Mouse (Mus musculus): ENCODE measurements around the gene Prm1.
"Not testable (repeated sequence)": the region's sequence is repeated elsewhere in the genome, so short reads cannot be mapped to it uniquely, and the experiment has no call there.

Prm1 gene

DNA sequence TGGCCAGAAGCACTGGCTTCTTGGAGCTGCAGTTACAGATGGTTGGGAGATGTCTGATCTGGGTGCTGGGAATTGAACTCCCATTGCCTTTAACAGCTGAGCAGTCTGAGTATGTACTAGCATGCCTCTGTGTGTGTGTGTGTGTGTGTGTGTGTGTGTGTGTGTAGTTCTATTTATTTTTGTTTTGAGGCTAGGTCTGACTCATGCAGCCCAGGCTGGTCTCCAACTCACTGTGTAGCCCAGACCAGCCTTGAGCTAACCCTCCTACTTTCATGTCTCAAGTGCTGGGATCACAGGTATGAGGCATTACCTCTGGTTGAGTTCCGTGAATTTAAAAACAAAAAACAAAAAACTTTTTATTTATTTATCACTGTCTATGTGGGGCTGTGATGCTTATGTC is 18.9 kb upstream of the Prm1 start:
- DNase-seq (ENCODE audit: inconsistent ontology term), result no peak

DNA sequence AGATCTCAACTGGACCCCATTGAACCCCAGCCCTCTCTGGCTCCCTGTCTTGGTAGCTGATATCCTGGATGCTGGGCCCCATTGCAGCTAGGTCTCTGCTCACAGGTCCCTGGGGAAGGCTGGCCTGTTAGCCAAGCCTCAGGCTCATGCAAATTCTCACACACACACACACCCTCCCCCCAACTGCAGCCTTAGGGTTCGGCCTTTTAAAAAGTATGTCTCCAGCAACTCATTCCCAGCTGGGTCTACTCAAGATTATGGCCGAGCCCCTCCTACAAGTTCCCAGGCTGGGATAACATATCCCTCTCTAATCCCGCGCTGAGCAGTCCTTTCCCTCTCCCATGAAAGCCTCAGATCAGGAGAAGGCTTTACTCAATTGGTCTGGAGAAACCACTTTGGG is 15.7 kb upstream of the Prm1 start:
- DNase-seq (ENCODE audit: inconsistent ontology term), result no peak

DNA sequence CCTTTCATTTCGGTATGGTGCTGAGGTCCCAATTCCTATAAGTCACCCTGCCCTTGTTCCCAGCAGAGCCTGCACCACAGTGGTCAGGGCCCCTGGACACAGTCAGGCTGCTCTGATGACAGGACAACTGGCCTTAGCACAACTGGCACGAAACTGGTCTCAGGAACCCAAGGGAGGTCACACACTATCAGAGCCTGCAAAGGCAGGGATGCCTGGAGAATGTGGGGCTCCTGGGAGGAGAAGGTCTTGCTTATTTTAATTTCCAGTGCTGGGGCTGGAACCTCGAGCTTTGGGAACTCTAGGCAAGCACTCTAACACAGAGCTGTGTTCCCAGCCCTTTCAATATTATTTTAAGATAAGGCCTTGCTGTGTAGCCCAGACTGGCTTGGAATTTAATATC is 14.3 kb upstream of the Prm1 start:
- no peak for DNase-seq (ENCODE audit: inconsistent ontology term)

DNA sequence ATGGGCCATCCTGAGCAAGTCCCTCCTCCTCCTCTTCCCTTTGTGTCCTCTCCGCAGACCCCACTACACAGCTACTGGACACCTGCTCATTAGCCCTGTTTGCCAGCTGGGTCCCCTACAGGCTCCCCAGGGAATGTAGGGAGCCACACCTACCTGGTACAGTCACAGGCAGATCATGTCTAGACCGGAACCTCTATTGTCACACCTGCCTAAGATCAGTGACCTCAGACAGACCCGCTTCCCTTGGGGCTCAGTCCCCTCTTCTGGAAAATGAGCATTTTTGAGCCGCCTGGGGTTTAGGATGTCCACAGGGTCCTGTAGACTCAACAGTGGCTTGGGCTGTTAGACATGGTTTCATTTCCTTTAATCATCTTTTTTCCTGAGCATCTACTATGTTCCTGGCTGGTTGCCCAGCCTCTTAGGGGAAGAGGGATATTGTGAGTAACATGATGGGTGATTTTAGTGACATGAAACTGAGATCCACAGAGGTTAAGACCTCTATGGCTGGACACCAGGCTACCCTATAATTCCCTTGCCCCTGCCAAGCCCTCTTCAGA is 13.0 kb upstream of the Prm1 start:
- no peak for DNase-seq (ENCODE audit: inconsistent ontology term)

DNA sequence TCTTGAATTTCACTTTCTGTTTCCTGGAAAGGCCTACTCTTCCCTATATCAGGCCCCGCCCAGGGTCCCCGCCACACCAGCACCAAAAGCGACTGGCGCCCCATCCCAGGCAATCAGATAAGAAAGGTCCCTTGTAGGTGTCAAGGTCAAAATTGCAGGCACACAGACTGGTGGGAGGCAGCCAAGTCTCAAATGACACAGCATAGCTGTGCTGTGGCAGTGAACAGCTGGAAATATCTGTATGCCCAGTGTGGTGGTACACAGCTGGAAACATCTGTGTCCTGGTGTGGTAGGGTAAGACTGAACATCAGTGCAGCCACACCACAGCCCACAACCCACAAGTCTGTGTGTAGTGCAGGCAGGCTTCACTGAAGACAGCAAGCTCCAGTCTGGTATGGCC is 9.2 kb upstream of the Prm1 start:
- DNase-seq (ENCODE audit: inconsistent ontology term), result no peak

DNA sequence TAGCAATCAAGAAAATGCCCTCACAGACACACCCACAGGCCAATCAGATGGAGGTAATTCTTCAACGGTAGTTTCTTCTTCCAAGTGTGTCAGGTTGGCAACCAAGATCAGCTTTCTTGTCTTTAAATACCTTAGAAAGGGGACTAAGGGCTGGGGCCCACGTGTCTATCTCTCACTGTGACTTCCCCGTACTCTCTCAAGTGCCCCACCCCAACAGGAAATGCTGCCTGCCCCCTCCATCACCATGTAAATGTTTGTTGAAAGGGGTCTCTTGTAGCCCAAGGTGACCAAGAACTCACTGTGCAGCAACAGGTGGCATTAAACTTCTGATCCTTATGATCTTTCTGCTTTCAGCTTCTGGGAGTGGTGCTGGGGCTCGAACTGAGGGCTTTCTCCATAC is 8.1 kb upstream of the Prm1 start:
- DNase-seq (ENCODE audit: inconsistent ontology term), result no peak

DNA sequence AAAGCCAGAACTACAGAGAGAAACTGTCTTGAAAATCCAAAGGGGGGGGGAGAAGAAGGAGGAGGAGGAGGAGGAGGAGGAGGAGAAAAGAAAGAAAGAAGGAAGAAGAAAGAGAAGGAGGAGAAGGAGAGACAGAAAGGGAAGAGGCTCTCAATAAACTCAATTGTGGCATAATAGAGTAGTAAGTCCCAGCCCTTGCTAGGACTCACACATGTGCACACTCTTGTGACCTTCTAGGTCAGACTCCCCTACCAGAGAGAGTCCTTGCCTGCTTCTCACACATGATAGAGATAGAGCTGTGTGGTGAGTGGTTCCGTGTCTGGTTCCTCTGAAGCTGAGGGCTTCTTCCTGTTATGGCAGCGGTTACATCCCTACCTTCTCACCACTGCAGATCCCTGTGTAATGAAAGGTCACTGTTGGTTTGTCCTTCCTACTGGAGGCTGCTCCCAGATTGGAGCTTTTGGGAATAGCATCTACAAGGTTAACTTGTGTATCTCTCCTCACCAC is 7.3 kb upstream of the Prm1 start, which contains the start of gene Gm11172:
Gene Gm11172, plus strand, starts transcription at position 51 of the 507 bp plus-strand sequence.
- no peak for DNase-seq (ENCODE audit: inconsistent ontology term)

DNA sequence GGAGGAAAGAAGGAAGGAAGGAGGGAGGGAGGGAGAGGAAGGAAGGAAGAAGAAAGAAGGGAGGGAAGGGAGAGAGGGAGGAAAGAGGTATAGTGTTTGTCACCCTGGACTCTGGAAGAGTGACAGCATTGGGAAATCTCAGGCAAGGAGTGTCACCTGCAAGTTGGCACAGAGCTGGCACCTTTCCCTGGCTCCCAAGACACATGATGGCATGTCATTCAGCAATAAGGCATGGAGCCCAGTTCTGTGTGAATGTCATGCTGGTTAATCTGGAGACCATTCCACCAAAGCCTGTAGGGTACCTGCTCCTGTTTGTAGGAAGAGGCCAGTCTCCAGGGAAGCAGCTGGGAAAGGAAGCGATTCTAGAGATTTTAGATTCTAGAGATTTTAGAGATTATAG is 4.7 kb upstream of the Prm1 start:
- DNase-seq (ENCODE audit: inconsistent ontology term), result no peak

DNA sequence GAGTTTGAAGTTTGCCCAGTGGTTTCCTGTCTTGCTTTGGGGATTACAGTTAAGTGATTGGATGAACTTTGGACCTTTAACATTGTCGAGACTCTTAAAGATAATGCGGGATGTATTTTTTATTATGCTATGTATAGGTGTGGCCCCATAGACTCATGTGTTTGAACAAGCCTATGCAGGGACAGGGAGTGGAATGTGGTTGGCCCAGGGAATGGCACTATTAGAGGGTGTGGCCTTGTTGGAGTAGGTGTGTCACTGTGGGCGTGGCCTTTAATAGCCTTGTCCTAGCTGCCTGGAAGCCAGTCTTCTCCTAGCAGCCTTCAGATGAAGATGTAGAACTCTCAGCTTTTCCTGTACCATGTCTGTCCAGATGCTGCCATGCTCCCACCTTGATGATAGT is 3.2 kb downstream of the Prm1 start:
- DNase-seq (ENCODE audit: inconsistent ontology term), result not testable (repeated sequence)

DNA sequence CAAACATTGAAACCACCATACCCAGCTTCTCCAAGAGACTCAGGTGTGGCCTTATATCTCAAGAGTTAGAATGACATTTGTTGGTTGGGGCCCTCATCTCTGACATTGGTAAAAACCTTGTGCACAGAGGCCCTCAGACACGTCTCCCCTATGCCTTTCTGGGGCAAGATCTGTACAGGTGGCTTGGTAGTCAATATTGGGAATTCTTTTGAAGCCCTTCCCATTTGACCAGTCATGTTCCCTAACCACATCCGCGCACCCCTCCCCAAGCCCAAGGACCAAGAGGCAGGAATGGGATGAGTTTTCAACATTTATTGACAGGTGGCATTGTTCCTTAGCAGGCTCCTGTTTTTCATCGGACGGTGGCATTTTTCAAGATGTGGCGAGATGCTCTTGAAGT is 9.6 kb downstream of the Prm1 start, which contains the start of gene Prm2:
Gene Prm2, minus strand, starts transcription at position 101 of the 400 bp plus-strand sequence.
- DNase-seq (ENCODE audit: inconsistent ontology term), result no peak

DNA sequence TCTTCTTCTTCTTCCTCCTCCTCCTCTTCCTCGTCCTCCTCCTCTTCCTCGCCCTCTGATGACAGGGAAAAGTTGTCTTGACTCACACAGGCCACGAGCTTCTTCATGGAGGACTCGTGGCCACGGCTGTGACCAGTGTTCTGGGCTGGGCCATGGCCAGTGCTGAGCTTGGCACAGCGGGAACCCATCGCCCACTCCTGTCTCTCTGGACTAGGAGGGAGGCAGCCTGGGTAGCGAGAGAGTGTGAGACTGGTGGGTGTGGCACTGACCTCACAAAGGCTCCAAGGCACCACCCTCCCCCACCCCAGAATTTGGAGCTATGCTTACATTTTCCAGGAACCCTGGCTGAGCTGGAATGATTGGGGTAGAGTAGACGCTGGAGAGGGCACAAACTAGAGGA is 14.9 kb downstream of the Prm1 start, which contains the start of gene Prm3:
Gene Prm3, minus strand, starts transcription at position 213 of the 400 bp plus-strand sequence.
- no peak for DNase-seq (ENCODE audit: inconsistent ontology term)

DNA sequence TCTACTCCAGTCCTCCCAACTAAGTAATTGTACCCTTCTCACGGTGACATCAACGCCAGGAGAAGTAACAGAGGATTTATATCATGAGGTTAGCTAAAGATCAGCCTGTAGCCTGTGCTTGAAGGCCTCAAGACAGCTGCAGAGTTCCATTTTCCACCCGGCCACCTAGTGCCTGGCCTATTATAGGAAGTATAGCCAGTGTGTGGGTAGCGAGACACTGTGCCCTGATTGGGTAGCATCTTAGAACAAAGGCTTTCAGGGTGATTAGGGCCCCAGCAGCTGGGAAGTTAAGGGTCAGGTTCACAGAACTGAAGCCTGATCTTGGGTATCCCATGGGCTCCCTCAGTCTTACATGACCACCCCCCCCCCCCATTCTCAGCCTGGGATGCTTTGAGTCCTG is 16.8 kb downstream of the Prm1 start:
- no peak for DNase-seq (ENCODE audit: inconsistent ontology term)

DNA sequence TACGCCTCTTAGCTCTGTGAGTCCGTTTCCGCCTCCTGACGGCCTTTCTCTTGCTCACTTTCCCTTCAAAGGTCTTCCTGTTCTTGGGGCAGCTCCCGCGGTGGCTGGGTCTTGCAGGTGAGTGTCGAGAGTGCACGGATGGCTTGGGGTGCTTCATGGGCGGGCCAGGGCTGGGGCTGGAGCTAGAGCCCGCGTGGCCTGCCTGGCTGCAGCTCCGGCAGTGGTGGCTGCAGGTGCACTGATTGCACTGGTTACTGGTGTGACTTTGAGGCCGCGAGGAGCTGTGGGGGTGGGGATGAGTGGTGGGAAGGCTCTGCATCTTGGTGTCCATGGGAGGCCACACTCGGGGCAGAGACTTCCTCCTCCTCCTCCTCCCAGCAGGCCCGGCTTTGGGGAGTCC is 17.4 kb downstream of the Prm1 start, which contains the start of gene Tnp2:
Gene Tnp2, minus strand, starts transcription at position 390 of the 400 bp plus-strand sequence.
- DNase-seq (ENCODE audit: inconsistent ontology term), result no peak

DNA sequence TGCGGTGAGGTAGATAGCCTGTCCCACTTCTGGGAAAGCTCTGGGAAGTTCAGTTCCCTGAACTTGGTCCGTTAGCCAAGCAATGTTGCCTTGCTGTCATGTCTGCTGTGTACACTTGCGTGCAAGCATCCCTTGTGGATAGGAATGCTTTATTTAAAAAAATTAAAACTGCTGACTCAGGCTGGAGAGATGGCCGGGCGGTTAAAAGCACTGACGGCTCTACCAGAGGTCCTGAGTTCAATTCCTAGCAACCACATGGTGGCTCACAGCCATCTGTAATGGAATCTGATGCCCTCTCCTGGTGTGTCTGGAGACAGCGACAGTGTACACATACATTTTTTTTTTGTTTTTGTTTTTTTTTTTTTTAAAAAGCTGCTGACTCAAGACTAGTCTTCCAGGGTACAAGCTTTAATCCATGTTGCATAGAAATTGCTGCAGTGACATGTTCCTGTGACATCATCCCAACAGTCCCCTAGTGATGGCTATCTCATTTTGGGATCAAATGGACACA is 18.0 kb downstream of the Prm1 start:
- DNase-seq (ENCODE audit: inconsistent ontology term), result no peak

DNA sequence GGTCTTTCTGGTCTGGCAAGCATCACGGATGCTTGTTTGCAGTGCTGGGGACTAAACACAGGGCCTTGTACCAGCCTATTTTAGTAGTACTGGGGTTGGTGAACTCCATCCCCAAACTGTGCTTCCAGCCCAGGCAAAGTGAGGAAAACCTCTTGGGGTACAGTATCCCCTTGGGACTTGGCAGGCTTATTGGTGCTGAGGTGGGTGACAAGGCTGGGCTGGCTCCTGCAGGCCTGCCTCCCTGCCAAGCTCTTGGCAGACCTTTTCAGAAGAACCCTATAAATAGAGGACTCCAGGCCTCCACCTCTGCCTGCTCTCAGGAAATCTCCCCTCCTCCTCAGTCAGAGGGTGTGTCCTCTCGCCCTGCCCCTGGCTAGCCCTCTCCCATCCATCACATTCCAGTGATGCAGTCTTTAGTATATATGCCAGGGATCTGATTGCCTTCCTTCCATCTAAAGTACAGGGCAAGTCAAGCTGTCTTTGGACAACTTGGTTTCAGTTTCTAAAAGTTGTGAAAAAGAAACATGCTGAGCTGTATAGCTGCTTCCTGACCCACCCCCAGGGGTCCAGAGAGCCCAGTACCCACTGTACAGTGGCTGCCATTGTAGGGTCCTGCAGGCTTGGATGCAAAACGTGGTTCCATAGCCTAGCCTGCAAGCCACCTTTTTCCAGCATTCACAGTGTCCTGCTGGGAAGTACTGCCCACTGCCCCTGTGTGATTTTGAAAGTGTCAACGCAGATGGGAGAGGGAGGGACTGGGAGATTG is 18.7 kb downstream of the Prm1 start:
- DNase-seq (ENCODE audit: inconsistent ontology term), result peak; percentile 6

DNA sequence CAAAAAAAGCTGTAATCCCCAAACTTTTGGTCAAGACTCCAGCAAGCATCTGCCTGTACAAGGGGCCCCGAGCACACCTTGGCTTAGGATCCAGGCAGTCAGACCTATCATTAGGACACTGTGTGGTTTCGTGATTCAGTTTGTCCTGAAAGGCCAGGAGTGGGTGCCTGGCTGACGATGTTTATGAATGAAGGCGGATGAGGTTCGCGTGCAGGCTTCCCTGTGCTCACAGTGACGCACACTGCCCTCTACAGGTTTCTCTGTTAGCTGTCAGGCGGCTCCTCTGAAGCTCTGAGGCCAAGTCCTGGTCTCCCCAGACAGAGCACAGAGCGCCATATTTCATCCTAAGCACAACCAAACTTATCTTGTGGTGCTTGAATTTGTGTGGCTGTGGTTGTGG is 19.4 kb downstream of the Prm1 start:
- DNase-seq (ENCODE audit: inconsistent ontology term), result peak; percentile 89

DNA sequence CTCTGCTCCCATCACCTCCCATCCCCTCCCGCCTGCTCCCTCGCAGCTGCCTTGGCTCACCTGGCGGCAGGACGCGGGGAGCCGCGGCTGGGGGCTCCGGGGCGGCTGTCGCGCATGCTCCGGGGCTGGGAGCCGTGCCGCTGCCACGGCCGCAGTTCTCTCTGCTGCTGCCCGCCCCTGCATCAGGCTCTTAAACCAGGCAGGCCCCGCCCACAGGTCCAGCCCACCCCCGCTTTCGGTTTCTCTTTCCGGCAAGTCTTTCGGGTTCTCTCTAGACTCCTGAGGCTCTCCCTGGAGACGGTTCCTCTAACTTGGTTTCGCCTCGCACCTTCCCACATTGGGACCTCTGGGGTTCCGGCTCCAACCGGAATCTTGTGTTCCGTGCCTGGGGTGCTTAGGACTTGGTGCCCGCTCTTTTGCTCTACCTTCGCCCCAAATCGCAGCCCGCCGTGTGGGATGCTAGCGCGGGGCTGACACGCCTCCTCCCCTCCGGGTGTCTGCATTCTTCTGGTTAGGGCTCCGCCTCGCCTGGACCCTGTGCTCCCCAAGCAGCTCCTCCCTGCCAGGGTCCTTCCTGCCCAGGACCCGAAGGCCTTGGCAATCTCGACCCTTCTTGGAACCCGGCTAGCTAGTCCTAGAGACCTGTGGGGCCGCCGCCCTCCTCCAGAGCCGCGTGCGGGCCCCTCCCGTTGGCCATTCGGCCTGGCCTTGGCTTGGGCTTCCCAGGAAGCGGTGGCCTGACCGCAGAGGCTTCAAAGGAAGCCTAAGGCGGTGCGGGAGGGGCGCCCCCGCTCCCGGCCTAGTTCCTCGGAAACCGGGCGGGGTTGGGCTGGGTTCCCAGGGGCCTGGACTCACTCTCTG is 20.0 kb downstream of the Prm1 start, which contains the start of gene Socs1:
Gene Socs1, minus strand, starts transcription at position 166 of the 861 bp plus-strand sequence.
- DNase-seq (ENCODE audit: inconsistent ontology term), result peak; percentile 98

DNA sequence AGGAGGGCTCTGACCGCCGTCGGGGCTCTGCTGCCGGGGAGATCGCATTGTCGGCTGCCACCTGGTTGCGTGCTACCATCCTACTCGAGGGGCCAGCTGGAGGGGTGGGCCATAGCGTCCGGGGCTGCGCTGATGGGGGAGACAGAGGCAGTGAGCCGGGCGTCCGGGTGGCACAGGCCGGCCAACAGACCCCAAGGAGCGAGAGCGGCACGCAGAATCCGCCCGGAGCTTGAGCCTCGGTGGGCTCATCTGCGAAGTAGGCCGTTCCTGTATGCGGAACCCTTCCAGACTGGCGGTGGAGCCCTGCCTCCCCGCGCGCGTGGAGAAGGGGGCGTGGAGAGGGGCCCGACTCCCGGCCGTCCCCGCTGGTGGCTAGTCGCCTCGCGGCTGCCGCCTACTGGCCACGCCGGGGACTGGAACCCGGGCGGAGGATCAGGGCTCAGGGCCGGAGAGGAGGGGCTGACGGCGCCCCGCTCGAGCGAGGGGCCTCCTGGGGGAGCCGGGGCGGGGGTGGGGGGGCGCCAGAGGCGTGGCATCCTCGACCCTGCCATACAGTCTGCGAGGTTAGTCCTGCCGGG is 20.8 kb downstream of the Prm1 start:
- peak; percentile 96 for DNase-seq (ENCODE audit: inconsistent ontology term)

DNA sequence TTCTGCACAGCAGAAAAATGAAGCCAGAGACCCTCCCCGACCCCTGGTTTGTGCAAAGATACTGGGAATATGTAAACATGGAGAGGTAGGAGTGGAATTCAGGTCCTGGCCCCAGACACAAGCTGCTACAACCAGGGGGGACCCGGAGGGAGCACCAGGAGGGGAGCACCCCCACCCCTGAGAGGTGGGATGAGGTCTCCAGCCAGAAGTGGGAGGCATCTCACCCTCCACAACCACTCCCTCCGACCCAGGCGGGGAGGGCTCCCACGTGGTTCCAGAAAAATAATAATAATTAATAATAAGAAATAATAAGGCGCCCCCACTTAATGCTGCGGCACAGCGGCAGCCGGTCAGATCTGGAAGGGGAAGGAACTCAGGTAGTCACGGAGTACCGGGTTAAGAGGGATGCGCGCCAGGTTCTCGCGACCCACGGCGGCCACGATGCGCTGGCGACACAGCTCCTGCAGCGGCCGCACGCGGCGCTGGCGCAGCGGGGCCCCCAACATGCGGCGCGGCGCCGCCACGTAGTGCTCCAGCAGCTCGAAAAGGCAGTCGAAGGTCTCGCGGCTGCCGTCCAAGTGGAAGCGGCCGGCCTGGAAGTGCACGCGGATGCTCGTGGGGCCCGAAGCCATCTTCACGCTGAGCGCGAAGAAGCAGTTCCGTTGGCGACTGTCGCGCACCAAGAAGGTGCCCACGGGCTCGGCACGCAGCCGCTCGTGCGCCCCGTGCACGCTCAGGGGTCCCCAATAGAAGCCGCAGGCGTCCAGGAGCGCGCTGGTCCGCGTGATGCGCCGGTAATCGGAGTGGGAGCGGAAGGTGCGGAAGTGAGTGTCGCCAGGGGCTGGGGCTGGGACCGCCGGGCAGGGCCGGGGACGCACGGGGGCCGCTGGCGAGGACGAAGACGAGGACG is 21.5 kb downstream of the Prm1 start:
- peak; percentile 46 for DNase-seq (ENCODE audit: inconsistent ontology term)

DNA sequence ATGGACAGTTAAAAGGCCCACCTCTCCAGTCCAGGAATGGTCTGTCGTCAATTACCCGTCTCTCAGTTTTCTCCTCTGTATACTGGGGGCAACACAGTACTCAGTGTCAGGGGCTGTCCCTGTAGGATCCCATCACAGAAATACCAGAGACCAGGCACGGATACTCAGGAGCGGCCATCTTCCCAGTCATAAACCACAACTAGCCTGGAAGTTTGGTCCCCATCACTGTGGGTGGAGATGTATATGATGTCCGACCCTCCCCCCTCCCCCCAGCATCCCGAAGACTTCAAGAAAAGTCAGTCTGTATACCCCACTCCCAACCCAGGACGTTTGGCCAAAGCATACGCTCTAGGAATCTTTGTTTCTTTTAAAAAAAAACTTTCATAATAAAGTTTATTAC is 22.2 kb downstream of the Prm1 start:
- DNase-seq (ENCODE audit: inconsistent ontology term), result no peak

DNA sequence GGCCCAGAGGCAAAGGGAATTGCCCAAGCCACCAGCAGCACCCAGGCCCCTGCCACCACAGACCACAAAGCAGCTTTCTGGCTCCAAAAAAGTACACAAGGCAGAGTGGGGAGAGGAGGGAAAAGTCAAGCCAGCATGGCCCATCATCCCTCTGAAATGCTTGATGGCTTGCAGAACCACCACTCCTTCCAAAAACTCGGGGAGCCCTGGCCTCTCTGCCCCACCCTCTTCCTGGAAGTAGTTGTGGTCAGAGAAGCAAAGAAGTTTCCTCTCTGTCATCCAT is 22.5 kb downstream of the Prm1 start:
- DNase-seq (ENCODE audit: inconsistent ontology term), result no peak
